ENCODE assay signal across 8 mouse cellular contexts in the genomic region with DNA sequence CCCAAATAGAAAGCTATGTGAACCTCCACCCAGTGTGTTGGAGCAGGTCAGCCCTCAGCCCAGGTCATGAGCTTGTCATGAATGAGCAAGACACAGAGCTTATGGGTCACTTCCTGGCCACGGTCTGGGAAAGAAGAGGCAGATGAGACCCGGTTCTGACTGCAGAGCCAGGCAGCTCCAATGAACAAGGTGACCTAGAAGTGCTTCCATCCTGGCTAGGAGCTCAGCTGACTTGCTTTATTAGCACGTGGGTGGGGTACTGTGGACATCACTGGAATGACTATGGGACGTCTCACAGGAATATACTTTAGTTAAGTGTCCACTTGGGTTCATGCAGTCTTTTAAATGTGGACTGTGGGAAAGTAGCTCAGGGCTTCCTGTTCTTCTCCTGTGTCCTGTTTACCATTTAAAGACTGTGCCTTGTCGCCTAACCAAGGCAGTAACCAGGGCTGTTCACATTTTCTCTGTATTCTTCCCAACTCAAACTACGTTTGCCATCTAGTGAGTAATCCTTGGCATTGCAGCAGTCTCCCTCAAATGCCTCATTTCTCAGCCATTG.
A peak's percentile ranks its signal among the peaks of the same experiment; 100 is the strongest.
DNase-seq lines count a peak whose midpoint lies in the region; ATAC-seq and TF ChIP-seq lines count a peak whose summit lies in the region.

No protein-coding gene starts in this region.

- H3K9me3 ChIP-seq in heart, embryonic 15.5 days (replicated peaks): no peaks in the 10 kb centered on the region
- H3K9me3 ChIP-seq in lung, embryonic 16.5 days (ENCODE audit: control insufficient read depth, low read length): no peaks in the 10 kb centered on the region

- no peak for TF ChIP-seq CTCF in testis, adult 2 months (IDR thresholded peaks at IDR 0.05; ENCODE audit: control insufficient read depth, insufficient read depth, insufficient replicate concordance, low read depth, low read length)

- H3K4me2 ChIP-seq in heart, embryonic 15.5 days: no peak overlapping the region
- no peak overlapping the region for H3K4me2 ChIP-seq in lung, embryonic 16.5 days (ENCODE audit: low read depth, low read length)

- H3K27ac ChIP-seq in testis, adult 2 months (ENCODE audit: control insufficient read depth, insufficient read depth, low read depth, low read length): peak overlapping the region; percentile 42; the same call in 1 of the 2 replicates
- peak overlapping the region; percentile 15; the same call in 1 of the 2 replicates for H3K27ac ChIP-seq in heart, embryonic 15.5 days
- H3K27ac ChIP-seq in lung, embryonic 16.5 days (ENCODE audit: low read length): no peak overlapping the region

- ATAC-seq in common myeloid progenitor, adult 5-6 weeks (replicated peaks; ENCODE audit: low read depth, poor library complexity, severe bottlenecking): peak; percentile 93
- peak; percentile 62 for ATAC-seq in heart, embryonic 15.5 days (replicated peaks; ENCODE audit: insufficient number of reproducible peaks, insufficient read depth, low FRiP score, low read depth)
- ATAC-seq in lung, embryonic 16.5 days (ENCODE audit: low read depth): peak; percentile 84

- no peaks in the 10 kb centered on the region; the same call in 1 of the 2 replicates for H3K4me1 ChIP-seq in testis, adult 2 months (ENCODE audit: control insufficient read depth, insufficient read depth, low read length)
- H3K4me1 ChIP-seq in heart, embryonic 15.5 days (replicated peaks): peaks cover 16% of the 10 kb centered on the region
- peaks cover 10% of the 10 kb centered on the region; the same call in 1 of the 2 replicates for H3K4me1 ChIP-seq in lung, embryonic 16.5 days (replicated peaks; ENCODE audit: control insufficient read depth, insufficient read depth, low read length)

- no peak for DNase-seq in testis, postnatal 10 days (ENCODE audit: low spot score)
- peak; percentile 56 for DNase-seq in kidney, postnatal 10 days
- peak; percentile 59 to 62 for DNase-seq in right cerebral cortex, postnatal 10 days (ENCODE audit: low spot score in 2 of 2)
- DNase-seq in ovary, postnatal 10 days (ENCODE audit: low spot score): no peak

- H3K27me3 ChIP-seq in testis, adult 2 months (ENCODE audit: control insufficient read depth, insufficient read depth, low read length): no peaks in the 10 kb centered on the region
- no peaks in the 10 kb centered on the region for H3K27me3 ChIP-seq in heart, embryonic 15.5 days
- H3K27me3 ChIP-seq in lung, embryonic 16.5 days (ENCODE audit: control insufficient read depth, insufficient read depth, low read depth, low read length): no peaks in the 10 kb centered on the region

- 29% methylated on average over 6 of the region's 6 CpGs for WGBS in heart, embryonic 15.5 days
- WGBS in lung, embryonic 16.5 days: 25% methylated on average over 6 of the region's 6 CpGs

- no peaks in the 10 kb centered on the region for H3K36me3 ChIP-seq in testis, adult 2 months (ENCODE audit: control insufficient read depth, insufficient read depth, low read length)
- no peaks in the 10 kb centered on the region for H3K36me3 ChIP-seq in heart, embryonic 15.5 days
- H3K36me3 ChIP-seq in lung, embryonic 16.5 days (ENCODE audit: control insufficient read depth, insufficient read depth, low read length): peaks cover 2% of the 10 kb centered on the region; the same call in 1 of the 2 replicates

- no peak for TF ChIP-seq POLR2A in testis, adult 2 months (IDR thresholded peaks at IDR 0.05; ENCODE audit: control insufficient read depth, low read depth, low read length)

- no peak overlapping the region for H3K9ac ChIP-seq in heart, embryonic 15.5 days
- H3K9ac ChIP-seq in lung, embryonic 16.5 days (ENCODE audit: low read length): no peak overlapping the region

- H3K4me3 ChIP-seq in testis, adult 2 months (ENCODE audit: control insufficient read depth, low read depth, low read length): no peak overlapping the region
- no peak overlapping the region for H3K4me3 ChIP-seq in heart, embryonic 15.5 days
- H3K4me3 ChIP-seq in lung, embryonic 16.5 days (ENCODE audit: low read length): no peak overlapping the region

Comparison
In these comparisons a context has a peak if more than half of its experiments do, and no peak if none do; other contexts are left out.
1. DNase-seq: peak in kidney, postnatal 10 days (single experiment) and right cerebral cortex, postnatal 10 days (2 of 2); none in testis, postnatal 10 days (single experiment) and ovary, postnatal 10 days (single experiment).
2. Peak in every context shown above with its lines, with median percentiles within 50 percentile points of each other: ATAC-seq.